Mouse (Mus musculus) kidney, adult 2 months (tissue): ENCODE results near the gene C1qtnf5.

ENCODE experiments used
- CTCF ChIP-seq: fragments of 200-500 bp; conservative IDR thresholded peaks from 2 replicates; pipeline ENCODE4 v1.5.1; 2011; ENCODE audit warnings: low read depth, mild to moderate bottlenecking, control low read depth, low read length, moderate library complexity, mixed read lengths; ENCODE audit not compliant: insufficient read depth, insufficient read length
- POLR2A ChIP-seq: fragments of 200-500 bp; IDR thresholded peaks from one replicate; pipeline ENCODE4 v1.6.1; 2011; ENCODE audit warnings: low read depth, low read length, control low read depth

GRCm38 (mm10) chr9:44144023-44144717 lies 37.1 kb downstream of the C1qtnf5 start:
- TF ChIP-seq CTCF (peak; percentile 48; the same call in 1 of the 2 replicates), POLR2A (no peak)
